Mouse (Mus musculus): ENCODE results near the gene Negr1. TPM values are rescaled to one million over a fixed set of nuclear protein-coding genes. Genes with fewer than 3 reads are reported as not detected.

The Negr1 gene
- total RNA-seq, 2 experiments from 2014 or later = 113 to 119 TPM

GRCm38 (mm10) chr3:157206752-157207151, 645.2 kb downstream of the Negr1 start:
- DNase-seq (ENCODE audit: low spot score in 2 of 2) = no peak

- DNase-seq (ENCODE audit: low spot score in 2 of 2) = peak in 1 of 2 experiments; percentile 53
These were observed 647.4 kb downstream of the Negr1 start for GRCm38 (mm10) chr3:157208966-157209365.

GRCm38 (mm10) chr3:157209386-157209785, 647.8 kb downstream of the Negr1 start:
- no peak for DNase-seq (ENCODE audit: low spot score in 2 of 2)

- DNase-seq (ENCODE audit: low spot score in 2 of 2) = peak in 1 of 2 experiments; percentile 24
These were observed 654.5 kb downstream of the Negr1 start for GRCm38 (mm10) chr3:157215937-157216719.

GRCm38 (mm10) chr3:157217794-157218193, 656.2 kb downstream of the Negr1 start:
- DNase-seq (ENCODE audit: low spot score in 2 of 2) = peak in 1 of 2 experiments; percentile 37

- DNase-seq (ENCODE audit: low spot score in 2 of 2) = no peak
These were observed 663.3 kb downstream of the Negr1 start for GRCm38 (mm10) chr3:157224920-157225319.

- DNase-seq (ENCODE audit: low spot score in 2 of 2) = peak in 1 of 2 experiments; percentile 80
These were observed 671.1 kb downstream of the Negr1 start for GRCm38 (mm10) chr3:157232723-157233122.

- DNase-seq (ENCODE audit: low spot score in 2 of 2) = no peak
These were observed 678.6 kb downstream of the Negr1 start for GRCm38 (mm10) chr3:157240240-157240639.

- DNase-seq (ENCODE audit: low spot score in 2 of 2) = no peak
These were observed 693.9 kb downstream of the Negr1 start for GRCm38 (mm10) chr3:157255446-157255845.

- DNase-seq (ENCODE audit: low spot score in 2 of 2) = peak in 1 of 2 experiments; percentile 9
These were observed 694.3 kb downstream of the Negr1 start for GRCm38 (mm10) chr3:157255863-157256262.

GRCm38 (mm10) chr3:157268742-157269141, 707.1 kb downstream of the Negr1 start:
- DNase-seq (ENCODE audit: low spot score in 2 of 2) = no peak

GRCm38 (mm10) chr3:157272379-157272778, 710.8 kb downstream of the Negr1 start:
- DNase-seq (ENCODE audit: low spot score in 2 of 2) = no peak

- no peak for DNase-seq (ENCODE audit: low spot score in 2 of 2)
These were observed 712.5 kb downstream of the Negr1 start for GRCm38 (mm10) chr3:157274143-157274542.

GRCm38 (mm10) chr3:157279717-157280116, 718.1 kb downstream of the Negr1 start:
- DNase-seq (ENCODE audit: low spot score in 2 of 2) = no peak

- no peak for DNase-seq (ENCODE audit: low spot score in 2 of 2)
These were observed 719.7 kb downstream of the Negr1 start for GRCm38 (mm10) chr3:157281259-157281658.

- DNase-seq (ENCODE audit: low spot score in 2 of 2) = no peak
These were observed 729.7 kb downstream of the Negr1 start for GRCm38 (mm10) chr3:157291286-157291685.

- no peak for DNase-seq (ENCODE audit: low spot score in 2 of 2)
These were observed 735.6 kb downstream of the Negr1 start for GRCm38 (mm10) chr3:157297216-157297615.

GRCm38 (mm10) chr3:157303430-157304116, 742.0 kb downstream of the Negr1 start:
- no peak for DNase-seq (ENCODE audit: low spot score in 2 of 2)

GRCm38 (mm10) chr3:157321081-157321573, 759.5 kb downstream of the Negr1 start:
- DNase-seq (ENCODE audit: low spot score in 2 of 2) = peak in 1 of 2 experiments; percentile 10

- DNase-seq (ENCODE audit: low spot score in 2 of 2) = no peak
These were observed 760.2 kb downstream of the Negr1 start for GRCm38 (mm10) chr3:157321834-157322233.

GRCm38 (mm10) chr3:157334169-157334568, 772.6 kb downstream of the Negr1 start:
- no peak for DNase-seq (ENCODE audit: low spot score in 2 of 2)

GRCm38 (mm10) chr3:157349480-157349879, 787.9 kb downstream of the Negr1 start:
- DNase-seq (ENCODE audit: low spot score in 2 of 2) = no peak

Measured in layer of hippocampus, adult 18-20 months (tissue).